Mouse (Mus musculus): ENCODE data around the gene Abhd12.

DNA sequence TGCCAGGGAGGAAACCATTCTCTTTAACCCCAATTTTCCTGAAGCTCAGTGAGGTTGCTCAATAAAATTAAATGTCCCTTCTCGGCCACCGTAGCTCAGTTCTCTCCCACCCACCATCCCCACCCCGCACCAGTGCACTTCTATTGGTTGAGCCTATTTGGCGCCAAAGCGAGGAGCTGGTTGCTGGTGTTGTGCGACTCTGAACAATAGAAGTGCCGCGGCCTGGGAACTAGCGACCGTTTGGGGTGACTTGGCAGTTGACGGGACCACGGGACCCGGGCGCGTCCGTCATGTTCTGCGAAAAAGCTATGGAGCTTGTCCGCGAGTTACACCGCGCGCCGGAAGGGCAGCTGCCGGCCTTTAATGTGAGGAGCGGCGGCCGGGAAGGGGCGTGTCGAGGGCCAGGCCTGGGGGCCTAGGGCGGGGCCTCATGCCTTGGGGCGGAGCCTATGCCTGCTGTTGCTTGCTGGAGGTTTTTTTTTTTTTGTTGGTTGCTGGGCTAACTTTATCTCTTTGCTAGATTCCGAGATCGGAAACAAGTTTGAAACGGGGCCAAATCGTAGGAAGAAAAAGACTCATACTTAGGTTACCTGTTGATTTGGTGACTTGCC, 5.0 kb upstream of the Abhd12 start:
- TF ChIP-seq CTCF (IDR thresholded peaks at IDR 0.05; ENCODE audit: insufficient read depth, low read depth, low read length) (no peak), POLR2A (IDR thresholded peaks at IDR 0.05; ENCODE audit: insufficient read depth, low read depth, low read length) (no peak)
